Mouse (Mus musculus) heart, postnatal 0 days (tissue): ENCODE measurements around the gene Mamdc4.

Experiments used
- CTCF ChIP-seq: IDR thresholded peaks from 2 replicates; pipeline ENCODE4 v1.5.1; 2016; ENCODE audit warnings: antibody characterized with exemption, control low read depth, low read depth
- EP300 ChIP-seq: IDR thresholded peaks from 2 replicates; pipeline ENCODE4 v1.6.1; 2016; ENCODE audit warnings: antibody characterized with exemption, low read depth

DNA sequence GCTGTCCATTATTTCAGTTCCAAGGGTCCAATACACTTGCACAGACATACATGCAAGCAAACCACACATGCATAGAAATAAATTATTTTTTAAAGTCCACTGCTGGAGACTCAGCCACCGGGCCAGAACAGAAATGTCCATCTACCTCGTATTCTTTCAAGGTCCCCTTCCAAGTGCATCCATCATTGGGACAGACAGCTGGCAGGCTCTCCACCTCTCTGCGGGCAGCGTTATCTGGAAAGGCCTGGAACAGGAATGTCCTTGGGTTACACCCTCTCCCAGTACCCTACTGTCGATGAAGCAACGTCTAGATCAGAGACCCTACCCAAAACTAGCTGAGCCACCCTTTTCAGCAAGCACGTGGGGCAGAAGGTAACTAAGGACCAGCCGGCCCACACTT is 38.1 kb downstream of the Mamdc4 start:
- TF ChIP-seq EP300, result no peak
- TF ChIP-seq CTCF, result no peak
